Mouse (Mus musculus): Measurements from ENCODE around the gene Adcy5. TPM values are rescaled to one million over a fixed set of nuclear protein-coding genes. Genes with fewer than 3 reads are reported as not detected.

Gene Adcy5
- polyA plus RNA-seq, 1 experiment from 2014 or later, result 1.5 TPM

DNA sequence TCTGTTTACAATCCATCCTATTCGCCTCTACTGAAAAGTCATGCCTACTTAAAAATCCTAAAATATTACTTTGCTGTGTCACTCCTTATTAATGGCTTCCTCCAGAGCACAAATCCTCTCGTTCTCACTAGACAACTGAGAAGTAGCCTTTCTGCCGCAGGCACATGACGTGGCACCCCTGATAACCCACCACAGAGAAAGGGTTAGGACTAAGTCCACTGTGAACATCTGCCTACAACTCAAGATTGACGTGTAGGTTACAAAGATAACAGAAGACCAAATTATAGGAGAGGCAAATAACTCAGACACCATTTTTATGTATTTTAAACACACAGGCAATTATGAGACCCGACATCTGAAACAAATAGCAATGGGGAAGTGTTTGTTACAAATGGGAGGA, 163.7 kb downstream of the Adcy5 start:
- H3K4me3 ChIP-seq (ENCODE audit: low read length), result no peak overlapping the region
- H3K27ac ChIP-seq (ENCODE audit: low read length), result no peak overlapping the region
- H3K9ac ChIP-seq (ENCODE audit: low read length), result no peak overlapping the region
- 47% methylated on average over 6 of the region's 6 CpGs for WGBS
- ATAC-seq (ENCODE audit: low read depth), result no peak
- H3K4me1 ChIP-seq (replicated peaks; ENCODE audit: control insufficient read depth, insufficient read depth, low read length), result no peaks in the 10 kb centered on the region
- peaks cover 3% of the 10 kb centered on the region for H3K36me3 ChIP-seq (ENCODE audit: control insufficient read depth, insufficient read depth, low read length)
- no peaks in the 10 kb centered on the region for H3K27me3 ChIP-seq (ENCODE audit: control insufficient read depth, insufficient read depth, low read depth, low read length)
- H3K9me3 ChIP-seq (ENCODE audit: control insufficient read depth, low read length), result no peaks in the 10 kb centered on the region
- no peak overlapping the region for H3K4me2 ChIP-seq (ENCODE audit: low read depth, low read length)

DNA sequence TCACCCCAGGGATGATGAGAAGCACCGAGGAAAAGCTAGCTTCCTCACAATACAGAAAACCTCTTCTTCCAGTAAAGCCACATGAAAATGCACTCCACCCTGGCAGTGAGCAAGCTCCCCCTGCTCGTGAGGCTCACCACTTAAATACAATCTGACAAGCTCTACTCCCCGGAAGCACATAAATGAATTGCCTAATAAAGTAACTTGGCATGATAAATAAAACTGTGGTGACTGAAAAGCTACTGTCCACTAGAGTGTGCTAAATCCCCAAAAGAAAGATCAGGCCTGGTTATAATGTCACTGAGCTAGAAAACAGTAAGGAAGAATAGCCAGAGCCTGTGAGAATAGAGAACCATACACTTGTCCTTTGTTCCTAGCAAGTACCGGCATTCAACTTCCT, 164.7 kb downstream of the Adcy5 start:
- Histone ChIP-seq H3K4me2 (ENCODE audit: low read depth, low read length) (no peak overlapping the region), H3K27me3 (ENCODE audit: control insufficient read depth, insufficient read depth, low read depth, low read length) (no peaks in the 10 kb centered on the region), H3K36me3 (ENCODE audit: control insufficient read depth, insufficient read depth, low read length) (no peaks in the 10 kb centered on the region), H3K4me3 (ENCODE audit: low read length) (no peak overlapping the region), H3K27ac (ENCODE audit: low read length) (no peak overlapping the region), H3K9ac (ENCODE audit: low read length) (no peak overlapping the region), H3K4me1 (replicated peaks; ENCODE audit: control insufficient read depth, insufficient read depth, low read length) (no peaks in the 10 kb centered on the region), H3K9me3 (ENCODE audit: control insufficient read depth, low read length) (no peaks in the 10 kb centered on the region)
- peak; percentile 43; the same call in 1 of the 2 replicates for ATAC-seq (ENCODE audit: low read depth)
- 35% methylated on average over 4 of the region's 4 CpGs for WGBS

DNA sequence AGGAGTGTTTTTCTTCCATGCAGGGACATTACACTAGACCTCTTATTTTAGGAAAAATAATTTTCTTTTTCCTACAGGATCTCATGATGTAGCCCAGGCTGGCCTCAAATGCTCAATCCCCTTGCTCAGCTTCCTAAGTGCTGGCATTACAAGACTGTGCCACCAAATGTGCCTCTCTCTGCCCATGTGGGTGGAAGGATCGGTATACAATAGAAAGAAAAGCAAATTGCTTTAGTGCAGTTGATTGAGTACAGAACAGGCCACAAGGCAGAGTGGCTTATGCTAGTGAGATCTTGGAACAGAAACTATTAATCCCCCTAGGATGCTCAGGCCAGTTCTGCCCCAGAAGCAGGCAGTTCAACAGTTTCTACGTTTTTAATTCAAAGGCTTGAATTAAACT, 165.1 kb downstream of the Adcy5 start:
- Histone ChIP-seq H3K4me3 (ENCODE audit: low read length) (no peak overlapping the region), H3K9ac (ENCODE audit: low read length) (no peak overlapping the region), H3K27me3 (ENCODE audit: control insufficient read depth, insufficient read depth, low read depth, low read length) (no peaks in the 10 kb centered on the region), H3K27ac (ENCODE audit: low read length) (no peak overlapping the region), H3K4me2 (ENCODE audit: low read depth, low read length) (no peak overlapping the region), H3K4me1 (replicated peaks; ENCODE audit: control insufficient read depth, insufficient read depth, low read length) (no peaks in the 10 kb centered on the region), H3K9me3 (ENCODE audit: control insufficient read depth, low read length) (no peaks in the 10 kb centered on the region), H3K36me3 (ENCODE audit: control insufficient read depth, insufficient read depth, low read length) (no peaks in the 10 kb centered on the region)
- 83% methylated on average over 2 of the region's 2 CpGs for WGBS
- no peak for ATAC-seq (ENCODE audit: low read depth)

DNA sequence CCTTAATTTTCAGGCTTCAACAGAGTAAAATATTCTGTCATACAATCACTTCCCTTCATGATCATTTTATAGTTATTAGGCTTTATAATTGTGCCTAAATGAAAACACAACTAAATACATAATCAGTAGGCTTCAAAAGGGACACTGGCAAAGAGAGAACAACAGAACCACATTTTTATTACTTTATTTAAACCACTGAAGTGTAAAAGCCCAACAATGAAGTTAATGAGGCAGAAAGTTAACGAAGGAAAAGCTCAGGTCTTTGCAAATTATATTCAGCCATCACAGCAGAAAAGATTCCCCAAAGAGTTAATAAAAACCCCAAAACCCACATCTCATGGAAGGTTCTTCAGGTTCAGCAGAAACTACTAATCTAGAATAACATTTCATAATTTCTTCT, 175.8 kb downstream of the Adcy5 start:
- Histone ChIP-seq H3K27me3 (ENCODE audit: control insufficient read depth, insufficient read depth, low read depth, low read length) (no peaks in the 10 kb centered on the region), H3K4me2 (ENCODE audit: low read depth, low read length) (no peak overlapping the region), H3K36me3 (ENCODE audit: control insufficient read depth, insufficient read depth, low read length) (no peaks in the 10 kb centered on the region), H3K4me3 (ENCODE audit: low read length) (no peak overlapping the region), H3K9ac (ENCODE audit: low read length) (no peak overlapping the region), H3K4me1 (replicated peaks; ENCODE audit: control insufficient read depth, insufficient read depth, low read length) (no peaks in the 10 kb centered on the region), H3K9me3 (ENCODE audit: control insufficient read depth, low read length) (no peaks in the 10 kb centered on the region), H3K27ac (ENCODE audit: low read length) (no peak overlapping the region)
- 89% methylated on average over 1 of the region's 1 CpGs for WGBS
- no peak for ATAC-seq (ENCODE audit: low read depth)

Other genes starting within 250 kb of the Adcy5 start
- gene Hacd2, start 132.4 kb upstream of the Adcy5 start, polyA plus RNA-seq (2015; fragmentation: Nextera tagmentation; extraction: Ambion mirVana), result 78.2 and 92.9 TPM in 2 replicates
- gene Sec22a, start 209.0 kb downstream of the Adcy5 start, polyA plus RNA-seq (2015; fragmentation: Nextera tagmentation; extraction: Ambion mirVana), result 48.6 and 49.5 TPM in 2 replicates

Measured in lung, embryonic 16.5 days (tissue).